Mouse (Mus musculus): ENCODE measurements around the gene Fam114a1. TPM values are rescaled to one million over a fixed set of nuclear protein-coding genes. Genes with fewer than 3 reads are reported as not detected.

The Fam114a1 gene
- polyA plus RNA-seq, 1 experiment from 2014 or later = 14.8 TPM

- ATAC-seq (ENCODE audit: low FRiP score) (no peak), DNase-seq (ENCODE audit: low spot score, missing footprints) (peak; percentile 37)
- Histone ChIP-seq H3K4me1 (ENCODE audit: control insufficient read depth, insufficient read depth, low read length) (no peaks in the 10 kb centered on the region), H3K4me3 (ENCODE audit: low read depth, low read length) (no peak overlapping the region), H3K36me3 (ENCODE audit: control insufficient read depth, insufficient read depth, low read length) (no peaks in the 10 kb centered on the region), H3K27ac (ENCODE audit: low read depth, low read length) (no peak overlapping the region), H3K9me3 (ENCODE audit: control insufficient read depth, low read length) (no peaks in the 10 kb centered on the region), H3K9ac (ENCODE audit: low read length) (no peak overlapping the region), H3K27me3 (ENCODE audit: control insufficient read depth, insufficient read depth, low read length) (no peaks in the 10 kb centered on the region), H3K4me2 (no peak overlapping the region)
- 76% methylated on average over 2 of the region's 2 CpGs for WGBS
Measured at GRCm38 (mm10) chr5:65059806-65060205, 89.9 kb downstream of the Fam114a1 start.

- ATAC-seq (ENCODE audit: low FRiP score) (no peak), DNase-seq (ENCODE audit: low spot score, missing footprints) (peak; percentile 75)
- Histone ChIP-seq H3K36me3 (ENCODE audit: control insufficient read depth, insufficient read depth, low read length) (no peaks in the 10 kb centered on the region), H3K27me3 (ENCODE audit: control insufficient read depth, insufficient read depth, low read length) (no peaks in the 10 kb centered on the region), H3K4me1 (ENCODE audit: control insufficient read depth, insufficient read depth, low read length) (no peaks in the 10 kb centered on the region), H3K4me2 (no peak overlapping the region), H3K9ac (ENCODE audit: low read length) (no peak overlapping the region), H3K27ac (ENCODE audit: low read depth, low read length) (no peak overlapping the region), H3K4me3 (ENCODE audit: low read depth, low read length) (no peak overlapping the region), H3K9me3 (ENCODE audit: control insufficient read depth, low read length) (no peaks in the 10 kb centered on the region)
- 90% methylated on average over 4 of the region's 4 CpGs for WGBS
Measured at GRCm38 (mm10) chr5:65062236-65062635, 92.4 kb downstream of the Fam114a1 start.

GRCm38 (mm10) chr5:65063266-65063665 lies 93.4 kb downstream of the Fam114a1 start:
- Histone ChIP-seq H3K27me3 (ENCODE audit: control insufficient read depth, insufficient read depth, low read length) (no peaks in the 10 kb centered on the region), H3K27ac (ENCODE audit: low read depth, low read length) (no peak overlapping the region), H3K4me2 (no peak overlapping the region), H3K9ac (ENCODE audit: low read length) (no peak overlapping the region), H3K36me3 (ENCODE audit: control insufficient read depth, insufficient read depth, low read length) (no peaks in the 10 kb centered on the region), H3K9me3 (ENCODE audit: control insufficient read depth, low read length) (no peaks in the 10 kb centered on the region), H3K4me3 (ENCODE audit: low read depth, low read length) (no peak overlapping the region), H3K4me1 (ENCODE audit: control insufficient read depth, insufficient read depth, low read length) (no peaks in the 10 kb centered on the region)
- 69% methylated on average over 2 of the region's 2 CpGs for WGBS
- ATAC-seq (ENCODE audit: low FRiP score) (no peak), DNase-seq (ENCODE audit: low spot score, missing footprints) (no peak)

- no peak overlapping the region for H3K4me2 ChIP-seq
- H3K9ac ChIP-seq (ENCODE audit: low read length) = no peak overlapping the region
- H3K4me3 ChIP-seq (ENCODE audit: low read depth, low read length) = no peak overlapping the region
- no peak for DNase-seq (ENCODE audit: low spot score, missing footprints)
- no peak for ATAC-seq (ENCODE audit: low FRiP score)
- H3K27ac ChIP-seq (ENCODE audit: low read depth, low read length) = no peak overlapping the region
- no peaks in the 10 kb centered on the region for H3K9me3 ChIP-seq (ENCODE audit: control insufficient read depth, low read length)
- WGBS = 90% methylated on average over 6 of the region's 6 CpGs
- H3K27me3 ChIP-seq (ENCODE audit: control insufficient read depth, insufficient read depth, low read length) = no peaks in the 10 kb centered on the region
- no peaks in the 10 kb centered on the region for H3K4me1 ChIP-seq (ENCODE audit: control insufficient read depth, insufficient read depth, low read length)
- H3K36me3 ChIP-seq (ENCODE audit: control insufficient read depth, insufficient read depth, low read length) = no peaks in the 10 kb centered on the region
Measured at GRCm38 (mm10) chr5:65068166-65068565, 98.3 kb downstream of the Fam114a1 start.

GRCm38 (mm10) chr5:65069872-65070271 lies 100.0 kb downstream of the Fam114a1 start:
- no peaks in the 10 kb centered on the region for H3K27me3 ChIP-seq (ENCODE audit: control insufficient read depth, insufficient read depth, low read length)
- DNase-seq (ENCODE audit: low spot score, missing footprints) (no peak), ATAC-seq (ENCODE audit: low FRiP score) (no peak)
- no peaks in the 10 kb centered on the region for H3K9me3 ChIP-seq (ENCODE audit: control insufficient read depth, low read length)
- no peak overlapping the region for H3K9ac ChIP-seq (ENCODE audit: low read length)
- H3K36me3 ChIP-seq (ENCODE audit: control insufficient read depth, insufficient read depth, low read length) = no peaks in the 10 kb centered on the region
- no peak overlapping the region for H3K4me2 ChIP-seq
- no peaks in the 10 kb centered on the region for H3K4me1 ChIP-seq (ENCODE audit: control insufficient read depth, insufficient read depth, low read length)
- H3K4me3 ChIP-seq (ENCODE audit: low read depth, low read length) = no peak overlapping the region
- WGBS = 65% methylated on average over 11 of the region's 11 CpGs
- H3K27ac ChIP-seq (ENCODE audit: low read depth, low read length) = no peak overlapping the region

- no peak overlapping the region for H3K27ac ChIP-seq (ENCODE audit: low read depth, low read length)
- no peak for DNase-seq (ENCODE audit: low spot score, missing footprints)
- no peak for ATAC-seq (ENCODE audit: low FRiP score)
Measured at GRCm38 (mm10) chr5:65071689-65072118, 101.8 kb downstream of the Fam114a1 start.

GRCm38 (mm10) chr5:65073247-65073646 lies 103.4 kb downstream of the Fam114a1 start:
- DNase-seq (ENCODE audit: low spot score, missing footprints) (no peak), ATAC-seq (ENCODE audit: low FRiP score) (no peak)
- H3K27ac ChIP-seq (ENCODE audit: low read depth, low read length) = no peak overlapping the region
- H3K36me3 ChIP-seq (ENCODE audit: control insufficient read depth, insufficient read depth, low read length) = no peaks in the 10 kb centered on the region
- no peak overlapping the region for H3K9ac ChIP-seq (ENCODE audit: low read length)
- no peak overlapping the region for H3K4me2 ChIP-seq
- H3K27me3 ChIP-seq (ENCODE audit: control insufficient read depth, insufficient read depth, low read length) = no peaks in the 10 kb centered on the region
- H3K9me3 ChIP-seq (ENCODE audit: control insufficient read depth, low read length) = no peaks in the 10 kb centered on the region
- H3K4me1 ChIP-seq (ENCODE audit: control insufficient read depth, insufficient read depth, low read length) = no peaks in the 10 kb centered on the region
- H3K4me3 ChIP-seq (ENCODE audit: low read depth, low read length) = no peak overlapping the region
- WGBS = 78% methylated on average over 4 of the region's 4 CpGs

More at GRCm38 (mm10) chr5:65071689-65072118, 101.8 kb downstream of the Fam114a1 start:
- H3K27me3 ChIP-seq (ENCODE audit: control insufficient read depth, insufficient read depth, low read length) = no peaks in the 10 kb centered on the region
- H3K9me3 ChIP-seq (ENCODE audit: control insufficient read depth, low read length) = no peaks in the 10 kb centered on the region
- H3K4me1 ChIP-seq (ENCODE audit: control insufficient read depth, insufficient read depth, low read length) = no peaks in the 10 kb centered on the region
- no peak overlapping the region for H3K4me3 ChIP-seq (ENCODE audit: low read depth, low read length)
- H3K9ac ChIP-seq (ENCODE audit: low read length) = no peak overlapping the region
- no peaks in the 10 kb centered on the region for H3K36me3 ChIP-seq (ENCODE audit: control insufficient read depth, insufficient read depth, low read length)
- 27% methylated on average over 6 of the region's 6 CpGs for WGBS
- no peak overlapping the region for H3K4me2 ChIP-seq

GRCm38 (mm10) chr5:65074693-65075092 lies 104.8 kb downstream of the Fam114a1 start:
- no peak overlapping the region for H3K4me3 ChIP-seq (ENCODE audit: low read depth, low read length)
- H3K4me1 ChIP-seq (ENCODE audit: control insufficient read depth, insufficient read depth, low read length) = no peaks in the 10 kb centered on the region
- 62% methylated on average over 7 of the region's 7 CpGs for WGBS
- ATAC-seq (ENCODE audit: low FRiP score) (no peak), DNase-seq (ENCODE audit: low spot score, missing footprints) (no peak)
- no peaks in the 10 kb centered on the region for H3K9me3 ChIP-seq (ENCODE audit: control insufficient read depth, low read length)
- H3K27ac ChIP-seq (ENCODE audit: low read depth, low read length) = no peak overlapping the region
- no peaks in the 10 kb centered on the region for H3K27me3 ChIP-seq (ENCODE audit: control insufficient read depth, insufficient read depth, low read length)
- no peaks in the 10 kb centered on the region for H3K36me3 ChIP-seq (ENCODE audit: control insufficient read depth, insufficient read depth, low read length)
- no peak overlapping the region for H3K9ac ChIP-seq (ENCODE audit: low read length)
- no peak overlapping the region for H3K4me2 ChIP-seq

GRCm38 (mm10) chr5:65076087-65076486 lies 106.2 kb downstream of the Fam114a1 start:
- WGBS = 77% methylated on average over 2 of the region's 2 CpGs
- no peak overlapping the region for H3K9ac ChIP-seq (ENCODE audit: low read length)
- H3K27me3 ChIP-seq (ENCODE audit: control insufficient read depth, insufficient read depth, low read length) = no peaks in the 10 kb centered on the region
- no peak overlapping the region for H3K4me3 ChIP-seq (ENCODE audit: low read depth, low read length)
- no peaks in the 10 kb centered on the region for H3K4me1 ChIP-seq (ENCODE audit: control insufficient read depth, insufficient read depth, low read length)
- H3K27ac ChIP-seq (ENCODE audit: low read depth, low read length) = no peak overlapping the region
- H3K36me3 ChIP-seq (ENCODE audit: control insufficient read depth, insufficient read depth, low read length) = no peaks in the 10 kb centered on the region
- no peak for DNase-seq (ENCODE audit: low spot score, missing footprints)
- ATAC-seq (ENCODE audit: low FRiP score) = no peak
- no peak overlapping the region for H3K4me2 ChIP-seq
- no peaks in the 10 kb centered on the region for H3K9me3 ChIP-seq (ENCODE audit: control insufficient read depth, low read length)

- no peak overlapping the region for H3K27ac ChIP-seq (ENCODE audit: low read depth, low read length)
- H3K36me3 ChIP-seq (ENCODE audit: control insufficient read depth, insufficient read depth, low read length) = no peaks in the 10 kb centered on the region
- H3K4me3 ChIP-seq (ENCODE audit: low read depth, low read length) = no peak overlapping the region
- H3K4me2 ChIP-seq = no peak overlapping the region
- ATAC-seq (ENCODE audit: low FRiP score) (no peak), DNase-seq (ENCODE audit: low spot score, missing footprints) (no peak)
- H3K4me1 ChIP-seq (ENCODE audit: control insufficient read depth, insufficient read depth, low read length) = no peaks in the 10 kb centered on the region
- H3K9me3 ChIP-seq (ENCODE audit: control insufficient read depth, low read length) = no peaks in the 10 kb centered on the region
- WGBS = 66% methylated on average over 3 of the region's 3 CpGs
- no peaks in the 10 kb centered on the region for H3K27me3 ChIP-seq (ENCODE audit: control insufficient read depth, insufficient read depth, low read length)
- H3K9ac ChIP-seq (ENCODE audit: low read length) = no peak overlapping the region
Measured at GRCm38 (mm10) chr5:65076748-65077147, 106.9 kb downstream of the Fam114a1 start.

All from midbrain, embryonic 11.5 days (tissue).